Mouse (Mus musculus): Measurements from ENCODE around the gene Fam166a. TPM values are rescaled to one million over a fixed set of nuclear protein-coding genes. Genes with fewer than 3 reads are reported as not detected.
"Not testable (repeated sequence)": the region's sequence is repeated elsewhere in the genome, so short reads cannot be mapped to it uniquely, and the experiment has no call there.

Gene Fam166a
- total RNA-seq, 1 experiment from 2014 or later, result not detected

GRCm38 (mm10) chr2:25238106-25238505 is 19.6 kb downstream of the Fam166a start:
- ATAC-seq (replicated peaks; ENCODE audit: low read depth, poor library complexity, severe bottlenecking), result no peak

- no peak for ATAC-seq (replicated peaks; ENCODE audit: low read depth, poor library complexity, severe bottlenecking)
Measured at GRCm38 (mm10) chr2:25239766-25240165, 21.2 kb downstream of the Fam166a start.

GRCm38 (mm10) chr2:25240310-25240709 is 21.8 kb downstream of the Fam166a start:
- ATAC-seq (replicated peaks; ENCODE audit: low read depth, poor library complexity, severe bottlenecking), result 0 out of 2 replicates have a peak, but pooled peaks have one; percentile 3

GRCm38 (mm10) chr2:25240723-25241437 is 22.3 kb downstream of the Fam166a start:
- peak; percentile 71 for ATAC-seq (replicated peaks; ENCODE audit: low read depth, poor library complexity, severe bottlenecking)

- ATAC-seq (replicated peaks; ENCODE audit: low read depth, poor library complexity, severe bottlenecking), result no peak
Measured at GRCm38 (mm10) chr2:25241438-25241775, 22.9 kb downstream of the Fam166a start.

GRCm38 (mm10) chr2:25242101-25242506 is 23.6 kb downstream of the Fam166a start, which contains the start of the genes Rnf208 and Cysrt1:
Gene Rnf208 (plus strand): TSS chr2:25242255.
Gene Cysrt1 (minus strand): TSS chr2:25242452.
- ATAC-seq (replicated peaks; ENCODE audit: low read depth, poor library complexity, severe bottlenecking), result no peak

GRCm38 (mm10) chr2:25243342-25243741 is 24.8 kb downstream of the Fam166a start:
- ATAC-seq (replicated peaks; ENCODE audit: low read depth, poor library complexity, severe bottlenecking), result no peak

GRCm38 (mm10) chr2:25244144-25244543 is 25.6 kb downstream of the Fam166a start:
- no peak for ATAC-seq (replicated peaks; ENCODE audit: low read depth, poor library complexity, severe bottlenecking)

GRCm38 (mm10) chr2:25246183-25247072 is 27.9 kb downstream of the Fam166a start, which contains the start of gene AL732309.1:
Gene AL732309.1 (minus strand): TSS chr2:25246863.
- no peak for ATAC-seq (replicated peaks; ENCODE audit: low read depth, poor library complexity, severe bottlenecking)

- no peak for ATAC-seq (replicated peaks; ENCODE audit: low read depth, poor library complexity, severe bottlenecking)
Measured at GRCm38 (mm10) chr2:25252331-25252730, 33.8 kb downstream of the Fam166a start.

GRCm38 (mm10) chr2:25255284-25255779 is 36.8 kb downstream of the Fam166a start, which contains the start of gene Tmem203:
Gene Tmem203 (plus strand): TSS chr2:25255439.
- peak; percentile 83 for ATAC-seq (replicated peaks; ENCODE audit: low read depth, poor library complexity, severe bottlenecking)

GRCm38 (mm10) chr2:25256443-25257109 is 38.0 kb downstream of the Fam166a start:
- ATAC-seq (replicated peaks; ENCODE audit: low read depth, poor library complexity, severe bottlenecking), result peak; percentile 66

- not testable (repeated sequence) for ATAC-seq (replicated peaks; ENCODE audit: low read depth, poor library complexity, severe bottlenecking)
Measured at GRCm38 (mm10) chr2:25257250-25257649, 38.7 kb downstream of the Fam166a start.

- ATAC-seq (replicated peaks; ENCODE audit: low read depth, poor library complexity, severe bottlenecking), result no peak
Measured at GRCm38 (mm10) chr2:25258887-25259286, 40.3 kb downstream of the Fam166a start.

GRCm38 (mm10) chr2:25261870-25262269 is 43.3 kb downstream of the Fam166a start:
- ATAC-seq (replicated peaks; ENCODE audit: low read depth, poor library complexity, severe bottlenecking), result no peak

GRCm38 (mm10) chr2:25262291-25262767 is 43.8 kb downstream of the Fam166a start, which contains the start of gene Tprn:
Gene Tprn (plus strand): TSS chr2:25262618.
- ATAC-seq (replicated peaks; ENCODE audit: low read depth, poor library complexity, severe bottlenecking), result peak; percentile 97

- ATAC-seq (replicated peaks; ENCODE audit: low read depth, poor library complexity, severe bottlenecking), result 0 out of 2 replicates have a peak, but pooled peaks have one; percentile 9
Measured at GRCm38 (mm10) chr2:25262795-25263622, 44.5 kb downstream of the Fam166a start.

GRCm38 (mm10) chr2:25263623-25264285 is 45.2 kb downstream of the Fam166a start:
- ATAC-seq (replicated peaks; ENCODE audit: low read depth, poor library complexity, severe bottlenecking), result no peak
